Mouse (Mus musculus) MEL (cell line): ENCODE results near the gene Siah2. TPM values are rescaled to one million over a fixed set of nuclear protein-coding genes. Genes with fewer than 3 reads are reported as not detected.
A peak's percentile ranks its signal among the peaks of the same experiment; 100 is the strongest.

ENCODE experiments used
- DNase-seq: peaks from one replicate; pipeline ENCODE4 v3.0.0; 2011; ENCODE audit warnings: low read depth, low spot score
- H3K27ac ChIP-seq: 2 replicates; pipeline ENCODE4 v1.5.1; 2012; ENCODE audit warnings: low read depth, mild to moderate bottlenecking, control low read depth, low read length, moderate library complexity; ENCODE audit not compliant: control insufficient read depth
- H3K27me3 ChIP-seq, 2 experiments: fragments of 150-350 bp in 1 of 2; sonication (generic) in 1 of 2; 2 replicates each; pipeline ENCODE4 v1.6.1; 2012; ENCODE audit warnings: low read length in 2 of 2, mild to moderate bottlenecking in 2 of 2, improper control_type of control experiment in 1 of 2, moderate library complexity in 1 of 2; ENCODE audit not compliant: insufficient read depth in 2 of 2, control insufficient read depth in 1 of 2
- H3K36me3 ChIP-seq, 2 experiments: 2 replicates each; pipeline ENCODE4 v1.6.1; 2012 to 2014; ENCODE audit warnings: low read length in 2 of 2, improper control_type of control experiment in 1 of 2, inconsistent platforms in 1 of 2, mild to moderate bottlenecking in 1 of 2; ENCODE audit not compliant: insufficient read depth in 2 of 2, control insufficient read depth in 1 of 2
- H3K4me1 ChIP-seq, 2 experiments: fragments of 150-350 bp in 1 of 2; sonication (generic) in 1 of 2; 2 replicates each; pipeline ENCODE4 v1.6.1; 2012; ENCODE audit warnings: low read length in 2 of 2, improper control_type of control experiment in 1 of 2, mild to moderate bottlenecking in 1 of 2; ENCODE audit not compliant: insufficient read depth in 2 of 2, control insufficient read depth in 1 of 2
- H3K4me3 ChIP-seq, 2 experiments: fragments of 150-350 bp in 1 of 2; sonication (generic) in 1 of 2; 2 replicates each; pipeline ENCODE4 v1.5.1; 2012; ENCODE audit warnings: low read depth in 2 of 2, low read length in 2 of 2, mild to moderate bottlenecking in 2 of 2, moderate library complexity in 2 of 2, control low read depth in 1 of 2, improper control_type of control experiment in 1 of 2; ENCODE audit not compliant: control insufficient read depth in 1 of 2, insufficient read depth in 1 of 2
- H3K79me2 ChIP-seq: 2 replicates; pipeline ENCODE4 v1.6.1; 2012; ENCODE audit warnings: mild to moderate bottlenecking, low read length, moderate library complexity; ENCODE audit not compliant: control insufficient read depth, poor library complexity, insufficient read depth
- H3K9ac ChIP-seq: 2 replicates; pipeline ENCODE4 v1.6.1; 2012; ENCODE audit warnings: low read depth, mild to moderate bottlenecking, control low read depth, low read length, moderate library complexity; ENCODE audit not compliant: control insufficient read depth, poor library complexity, severe bottlenecking
- H3K9me3 ChIP-seq: fragments of 150-350 bp; sonication (generic); replicated peaks from 2 replicates; pipeline ENCODE4 v1.6.1; 2012; ENCODE audit warnings: mild to moderate bottlenecking, low read length, improper control_type of control experiment, moderate library complexity; ENCODE audit not compliant: insufficient read depth
- CHD1 ChIP-seq: IDR thresholded peaks from 2 replicates; pipeline ENCODE4 v1.6.1; 2012; ENCODE audit warnings: low read depth, mild to moderate bottlenecking, inconsistent platforms, low read length, improper control_type of control experiment
- CTCF ChIP-seq, 3 experiments: IDR thresholded peaks in 2 of 3; conservative IDR thresholded peaks in 1 of 3; 2 replicates each; pipeline ENCODE4 v1.5.1; 2011 to 2012; ENCODE audit warnings: low read length in 3 of 3, low read depth in 2 of 3, mild to moderate bottlenecking in 2 of 3, improper control_type of control experiment in 1 of 3, inconsistent platforms in 1 of 3, mixed read lengths in 1 of 3, moderate library complexity in 1 of 3; ENCODE audit not compliant: control insufficient read depth in 1 of 3, insufficient read depth in 1 of 3, poor library complexity in 1 of 3, severe bottlenecking in 1 of 3
- GATA1 ChIP-seq: IDR thresholded peaks from 2 replicates; pipeline ENCODE4 v1.6.1; 2011; ENCODE audit warnings: low read depth, low read length, improper control_type of control experiment
- HCFC1 ChIP-seq: IDR thresholded peaks from 2 replicates; pipeline ENCODE4 v1.6.1; 2012; ENCODE audit warnings: low read depth, mild to moderate bottlenecking, inconsistent platforms, low read length, improper control_type of control experiment, moderate library complexity
- JUND ChIP-seq: IDR thresholded peaks from 2 replicates; pipeline ENCODE4 v1.6.1; 2011; ENCODE audit warnings: low read depth, mild to moderate bottlenecking, improper control_type of control experiment, low read length
- KAT2A ChIP-seq: conservative IDR thresholded peaks from 2 replicates; pipeline ENCODE4 v1.6.1; 2012; ENCODE audit warnings: low read depth, low read length, improper control_type of control experiment, inconsistent platforms
- MAX ChIP-seq: IDR thresholded peaks from 2 replicates; pipeline ENCODE4 v1.6.1; 2011; ENCODE audit warnings: low read length, improper control_type of control experiment
- MYC ChIP-seq: IDR thresholded peaks from 2 replicates; pipeline ENCODE4 v1.6.1; 2011; ENCODE audit warnings: low read depth, mild to moderate bottlenecking, low read length, improper control_type of control experiment, moderate library complexity
- NELFE ChIP-seq: IDR thresholded peaks from 2 replicates; pipeline ENCODE4 v1.6.1; 2011; ENCODE audit warnings: low read depth, low read length, improper control_type of control experiment
- NRF1 ChIP-seq: IDR thresholded peaks from 2 replicates; pipeline ENCODE4 v1.6.1; 2014; ENCODE audit warnings: low read depth, mild to moderate bottlenecking, inconsistent platforms, low read length, improper control_type of control experiment, moderate library complexity; ENCODE audit not compliant: poor library complexity, insufficient read depth, severe bottlenecking
- POLR2A ChIP-seq, 2 experiments: IDR thresholded peaks; 2 replicates each; pipeline ENCODE4 v1.6.1; 2011 to 2012; ENCODE audit warnings: low read length in 2 of 2, mild to moderate bottlenecking in 2 of 2, control low read depth in 1 of 2, improper control_type of control experiment in 1 of 2, low read depth in 1 of 2, moderate library complexity in 1 of 2; ENCODE audit not compliant: control insufficient read depth in 1 of 2, insufficient read depth in 1 of 2, poor library complexity in 1 of 2
- POLR2AphosphoS2 ChIP-seq: IDR thresholded peaks from 2 replicates; pipeline ENCODE4 v1.6.1; 2011; ENCODE audit warnings: low read length, improper control_type of control experiment
- RAD21 ChIP-seq: IDR thresholded peaks from 2 replicates; pipeline ENCODE4 v1.6.1; 2011; ENCODE audit warnings: mild to moderate bottlenecking, low read depth, low read length, improper control_type of control experiment
- SIN3A ChIP-seq: IDR thresholded peaks from 2 replicates; pipeline ENCODE4 v1.6.1; 2012; ENCODE audit warnings: low read length, improper control_type of control experiment, inconsistent platforms
- SMC3 ChIP-seq: IDR thresholded peaks from 2 replicates; pipeline ENCODE4 v1.6.1; 2011; ENCODE audit warnings: low read depth, low read length, improper control_type of control experiment
- USF1 ChIP-seq: IDR thresholded peaks from 2 replicates; pipeline ENCODE4 v1.6.1; 2014; ENCODE audit warnings: low read depth, mild to moderate bottlenecking, inconsistent platforms, low read length, improper control_type of control experiment, moderate library complexity
- USF2 ChIP-seq, 2 experiments: IDR thresholded peaks; 2 replicates each; pipeline ENCODE4 v1.6.1; 2011 to 2012; ENCODE audit warnings: improper control_type of control experiment in 2 of 2, low read length in 2 of 2, borderline replicate concordance in 1 of 2, inconsistent platforms in 1 of 2, low read depth in 1 of 2, mild to moderate bottlenecking in 1 of 2; ENCODE audit not compliant: insufficient read depth in 1 of 2
- ZNF384 ChIP-seq: IDR thresholded peaks from 2 replicates; pipeline ENCODE4 v1.6.1; 2012; ENCODE audit warnings: low read depth, mild to moderate bottlenecking, inconsistent platforms, low read length, improper control_type of control experiment
- polyA plus RNA-seq, 2 experiments: library from polyadenylated mRNA; stranded (reverse) in 1 of 2; unstranded in 1 of 2; fragments of >175 nt in 1 of 2; fragments of >200 nt in 1 of 2; gene quantifications; 2 replicates each; pipeline versions ENCODE4 v1.2.1 to v1.2.4; 2012; ENCODE audit warnings: low replicate concordance in 2 of 2, low read depth in 1 of 2; ENCODE audit not compliant: insufficient read length in 2 of 2, insufficient read depth in 1 of 2, missing spikeins in 1 of 2
- total RNA-seq: library from RNA; depleted of rRNA; stranded (reverse); fragments of 300-350 nt; gene quantifications from 2 replicates; pipeline ENCODE4 v1.2.3, GENCODE M21; 2012

The Siah2 gene
- total and polyA plus RNA-seq, 3 experiments: 17.6 to 58.1 (median 22.5) TPM

DNA sequence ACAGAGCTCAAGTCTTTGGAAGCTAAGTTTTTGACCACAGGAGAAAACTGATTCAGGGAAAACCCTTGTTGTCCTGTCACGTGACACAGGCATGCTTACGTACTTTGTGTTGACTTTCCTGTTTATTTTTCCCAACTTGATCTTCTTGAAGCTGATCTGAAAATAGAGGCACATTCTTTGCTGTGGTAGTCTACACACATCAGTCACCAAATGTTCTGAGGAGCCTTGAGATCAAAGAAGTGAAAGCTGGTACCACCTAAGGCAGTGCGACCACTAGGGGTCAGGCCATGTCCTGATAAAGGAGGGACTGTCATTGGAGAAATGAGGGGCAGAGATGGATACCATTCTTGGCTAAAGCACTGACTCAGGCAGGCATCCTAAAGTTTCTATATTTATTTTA lies 34.8 kb upstream of the Siah2 start:
- no peaks in the 10 kb centered on the region for H3K9me3 ChIP-seq
- H3K36me3 ChIP-seq: no peaks in the 10 kb centered on the region
- H3K79me2 ChIP-seq: no peaks in the 10 kb centered on the region
- no peak overlapping the region for H3K9ac ChIP-seq
- H3K27ac ChIP-seq: no peak overlapping the region
- DNase-seq: peak; percentile 20
- TF ChIP-seq SMC3: peak; percentile 29; the same call in 1 of the 2 replicates
- TF ChIP-seq MAX: no peak
- TF ChIP-seq CTCF (IDR thresholded peaks at IDR 0.05 in 2 of 3, conservative IDR thresholded peaks at IDR 0.05 in 1 of 3; ENCODE audit: control insufficient read depth in 1 of 3, insufficient read depth in 1 of 3, low read depth in 2 of 3, low read length in 3 of 3, poor library complexity in 1 of 3, severe bottlenecking in 1 of 3): peak; percentile 41 to 55 (median 54)
- peak; percentile 38 for TF ChIP-seq RAD21
- TF ChIP-seq USF1: peak; percentile 74
- no peak for TF ChIP-seq JUND
- no peaks in the 10 kb centered on the region; a peak in 3 of 4 replicates for H3K27me3 ChIP-seq
- H3K4me1 ChIP-seq: no peaks in the 10 kb centered on the region
- no peak overlapping the region for H3K4me3 ChIP-seq

DNA sequence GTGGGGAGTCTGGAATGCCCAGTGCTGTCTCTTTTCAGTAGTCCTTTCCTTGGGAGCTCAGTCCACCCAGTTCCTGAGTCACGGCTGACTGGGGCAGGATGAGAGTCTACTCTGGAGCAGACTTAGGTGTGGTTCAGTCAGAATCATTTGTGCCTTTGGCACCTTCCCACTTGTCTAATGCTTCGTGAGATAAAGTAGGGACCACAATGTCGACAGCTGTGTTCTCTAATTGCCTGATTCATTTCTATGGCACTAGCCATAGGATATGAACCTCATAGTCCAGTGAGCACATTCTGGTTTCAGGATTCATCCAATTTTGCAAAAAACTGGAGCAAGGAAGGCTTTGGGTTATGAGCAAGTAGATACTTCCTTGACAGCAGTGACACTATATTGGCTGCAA lies 34.2 kb upstream of the Siah2 start:
- no peak overlapping the region for H3K27ac ChIP-seq
- no peak overlapping the region for H3K4me3 ChIP-seq
- TF ChIP-seq HCFC1: no peak
- no peak for TF ChIP-seq NELFE
- no peak for TF ChIP-seq USF1
- no peak for TF ChIP-seq MAX
- TF ChIP-seq USF2 (IDR thresholded peaks at IDR 0.05; ENCODE audit: borderline replicate concordance in 1 of 2, insufficient read depth in 1 of 2, low read depth in 1 of 2, low read length in 2 of 2): no peak
- no peak for TF ChIP-seq CHD1
- no peak for TF ChIP-seq NRF1
- no peak for TF ChIP-seq GATA1
- no peak for TF ChIP-seq POLR2A (IDR thresholded peaks at IDR 0.05; ENCODE audit: control insufficient read depth in 1 of 2, insufficient read depth in 1 of 2, low read depth in 1 of 2, low read length in 2 of 2, poor library complexity in 1 of 2)
- no peak for TF ChIP-seq KAT2A
- no peak for TF ChIP-seq POLR2AphosphoS2
- TF ChIP-seq SIN3A: no peak
- TF ChIP-seq MYC: no peak
- no peak for TF ChIP-seq RAD21
- TF ChIP-seq SMC3: no peak
- TF ChIP-seq ZNF384: no peak
- no peaks in the 10 kb centered on the region for H3K36me3 ChIP-seq
- no peak overlapping the region for H3K9ac ChIP-seq
- H3K9me3 ChIP-seq: no peaks in the 10 kb centered on the region
- H3K27me3 ChIP-seq: no peaks in the 10 kb centered on the region; a peak in 2 of 4 replicates
- H3K4me1 ChIP-seq: no peaks in the 10 kb centered on the region
- DNase-seq: no peak
- no peaks in the 10 kb centered on the region for H3K79me2 ChIP-seq
